Mouse (Mus musculus) embryonic facial prominence, embryonic 11.5 days (tissue): ENCODE measurements around the gene Dstyk. TPM values are rescaled to one million over a fixed set of nuclear protein-coding genes. Genes with fewer than 3 reads are reported as not detected.

Source experiments
- ATAC-seq: fragments of 200-750 bp; cut with Nextera tagmentation; replicated peaks from 2 replicates; pipeline ENCODE4 v1.8.0; 2017; ENCODE audit warnings: low read depth; ENCODE audit not compliant: insufficient number of reproducible peaks, low FRiP score, low TSS enrichment
- DNase-seq: peaks from one replicate; pipeline ENCODE4 v3.0.0-alpha.2; 2015; ENCODE audit warnings: low spot score
- H3K27ac ChIP-seq: fragments of 300-500 bp; sonication (generic); replicated peaks from 2 replicates; pipeline ENCODE4 v1.5.1; 2014; ENCODE audit warnings: mild to moderate bottlenecking, low read depth, low read length, control low read depth
- H3K27me3 ChIP-seq: fragments of 300-500 bp; sonication (generic); 2 replicates; pipeline ENCODE4 v1.6.1; 2014; ENCODE audit warnings: mild to moderate bottlenecking, low read length, moderate library complexity, mixed read lengths; ENCODE audit not compliant: control insufficient read depth, insufficient read depth
- H3K36me3 ChIP-seq: fragments of 300-500 bp; sonication (generic); replicated peaks from 2 replicates; pipeline ENCODE4 v1.6.1; 2014; ENCODE audit warnings: low read depth, mild to moderate bottlenecking, low read length, moderate library complexity, mixed read lengths; ENCODE audit not compliant: control insufficient read depth, insufficient read depth
- H3K4me1 ChIP-seq: fragments of 300-500 bp; sonication (generic); 2 replicates; pipeline ENCODE4 v1.6.1; 2014; ENCODE audit warnings: low read length, mixed read lengths; ENCODE audit not compliant: control insufficient read depth, insufficient read depth
- H3K4me2 ChIP-seq: fragments of 300-500 bp; sonication (generic); 2 replicates; pipeline ENCODE4 v1.6.1; 2014; ENCODE audit warnings: low read depth, mild to moderate bottlenecking, control low read depth, low read length, moderate library complexity
- H3K4me3 ChIP-seq: fragments of 300-500 bp; sonication (generic); 2 replicates; pipeline ENCODE4 v1.5.1; 2014; ENCODE audit warnings: low read depth, low read length, control low read depth
- H3K9ac ChIP-seq: fragments of 300-500 bp; sonication (generic); replicated peaks from 2 replicates; pipeline ENCODE4 v1.6.1; 2014; ENCODE audit warnings: mild to moderate bottlenecking, control low read depth, low read length
- H3K9me3 ChIP-seq: fragments of 300-500 bp; sonication (generic); replicated peaks from 2 replicates; pipeline ENCODE4 v1.6.1; 2016; ENCODE audit warnings: mild to moderate bottlenecking, low read length, inconsistent platforms, mixed read lengths; ENCODE audit not compliant: control insufficient read depth
- WGBS: fragments of 180-500 bp; shearing (Covaris S2); extraction: QIAGEN DNeasy Blood & Tissue Kit; methylation state at CpG from one replicate; pipeline ENCODE4 v1.1.7; 2014; 5-methylcytosine and 5-hydroxymethylcytosine counted together
- polyA plus RNA-seq: library from polyadenylated mRNA; unstranded; fragments of >200 nt; fragmentation: Nextera tagmentation; extraction: Ambion mirVana; gene quantifications from 2 replicates; pipeline ENCODE4 v1.2.1, GENCODE M21; 2014

The Dstyk gene
- polyA plus RNA-seq, 1 experiment from 2014 or later: 11.9 TPM

DNA sequence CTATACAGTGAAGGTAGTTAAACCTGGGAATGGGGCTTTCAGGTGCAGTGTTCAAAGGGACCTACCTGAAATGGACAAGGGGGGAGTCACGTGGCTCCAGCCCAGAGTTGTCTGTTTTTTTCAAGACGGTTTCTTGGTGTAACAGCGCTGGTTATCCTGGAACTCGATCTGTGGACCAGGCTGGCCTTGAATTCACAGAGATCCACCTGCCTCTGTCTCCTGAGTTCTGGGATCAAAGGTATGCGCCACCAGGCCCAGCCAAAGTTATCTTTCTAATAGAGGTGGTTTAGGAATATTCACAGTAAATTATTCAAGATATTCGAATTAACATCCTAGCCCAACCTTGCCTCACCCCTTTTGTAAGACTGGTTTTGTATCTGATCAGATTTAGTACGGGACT, 89.3 kb downstream of the Dstyk start:
- Histone ChIP-seq H3K9ac (no peak overlapping the region), H3K4me2 (no peak overlapping the region), H3K27ac (no peak overlapping the region), H3K27me3 (no peaks in the 10 kb centered on the region), H3K9me3 (no peaks in the 10 kb centered on the region), H3K36me3 (no peaks in the 10 kb centered on the region; the same call in 1 of the 2 replicates), H3K4me1 (no peaks in the 10 kb centered on the region), H3K4me3 (no peak overlapping the region)
- DNase-seq (no peak), ATAC-seq (no peak)
- 93% methylated on average over 7 of the region's 7 CpGs for WGBS

DNA sequence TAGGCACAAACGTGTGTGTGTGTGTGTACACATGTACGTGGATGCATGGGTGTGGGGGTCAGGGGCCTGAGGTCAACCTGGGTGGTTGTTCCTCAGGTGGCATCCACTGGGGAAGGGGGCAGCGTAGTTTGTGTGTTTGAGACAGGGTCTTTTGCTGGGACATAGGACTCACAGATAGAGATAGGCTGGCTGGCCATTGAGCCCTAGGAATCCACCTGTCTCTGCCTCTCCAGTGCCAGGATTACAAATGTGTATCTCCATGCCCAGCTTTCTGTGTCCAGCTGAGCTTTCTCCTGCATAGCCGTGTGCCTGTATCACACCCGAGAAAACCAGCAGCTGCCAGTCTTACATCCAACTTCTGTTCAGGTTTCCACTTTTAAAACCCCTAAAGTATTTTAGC, 92.4 kb downstream of the Dstyk start:
- no peaks in the 10 kb centered on the region for H3K27me3 ChIP-seq
- ATAC-seq: no peak
- 86% methylated on average over 5 of the region's 5 CpGs for WGBS

DNA sequence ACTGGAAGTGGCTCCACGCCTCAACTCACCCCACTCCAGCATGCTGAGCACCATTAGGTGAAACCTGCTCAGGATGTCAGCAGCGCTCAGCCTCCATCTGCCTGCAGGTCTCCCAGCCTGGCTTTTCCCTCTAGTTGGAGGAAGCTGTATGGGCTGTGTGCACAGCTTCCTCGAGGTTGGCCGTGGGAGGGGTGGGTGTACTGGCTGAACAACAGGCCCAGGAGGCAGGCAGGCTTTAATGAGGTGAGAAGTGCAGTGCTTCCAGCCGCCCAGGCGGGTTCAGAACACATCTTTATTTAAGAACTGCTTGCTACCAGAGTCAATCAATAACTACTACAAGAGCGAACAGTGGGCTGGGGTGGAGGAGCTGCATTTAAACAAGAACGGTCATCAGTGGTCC, 94.2 kb downstream of the Dstyk start:
- H3K27ac ChIP-seq: no peak overlapping the region
- no peaks in the 10 kb centered on the region for H3K27me3 ChIP-seq
- H3K4me1 ChIP-seq: no peaks in the 10 kb centered on the region
- no peak overlapping the region for H3K4me2 ChIP-seq
- no peak overlapping the region for H3K4me3 ChIP-seq
- no peaks in the 10 kb centered on the region for H3K9me3 ChIP-seq
- ATAC-seq (no peak), DNase-seq (no peak)
- H3K36me3 ChIP-seq: no peaks in the 10 kb centered on the region; the same call in 1 of the 2 replicates
- WGBS: 62% methylated on average over 8 of the region's 8 CpGs
- H3K9ac ChIP-seq: no peak overlapping the region

More for the DNA sequence above, 92.4 kb downstream of the Dstyk start:
- Histone ChIP-seq H3K9me3 (no peaks in the 10 kb centered on the region), H3K27ac (no peak overlapping the region), H3K4me1 (no peaks in the 10 kb centered on the region), H3K4me3 (no peak overlapping the region), H3K36me3 (no peaks in the 10 kb centered on the region; the same call in 1 of the 2 replicates), H3K9ac (no peak overlapping the region), H3K4me2 (no peak overlapping the region)
- DNase-seq: no peak

DNA sequence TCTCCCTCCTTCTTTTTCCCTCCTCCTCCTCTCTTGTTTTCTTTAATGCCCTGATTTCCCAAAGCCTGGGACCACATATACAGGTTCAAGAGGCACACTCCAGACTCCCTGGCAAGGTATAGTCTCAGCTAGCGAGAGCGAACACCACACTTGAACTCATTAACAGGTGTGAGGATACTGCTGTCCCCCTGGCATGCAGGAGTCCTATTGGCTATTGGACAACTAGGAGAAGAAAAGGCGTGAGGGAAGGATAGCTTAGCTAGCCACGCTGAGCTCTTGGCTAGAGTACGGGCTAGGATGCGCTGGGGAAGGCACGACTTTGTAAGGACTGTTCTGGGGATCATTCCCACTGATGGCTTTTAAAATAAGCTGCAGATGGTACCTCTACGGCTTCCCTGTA, 94.8 kb downstream of the Dstyk start:
- no peaks in the 10 kb centered on the region for H3K27me3 ChIP-seq
- 77% methylated on average over 8 of the region's 8 CpGs for WGBS
- H3K9me3 ChIP-seq: no peaks in the 10 kb centered on the region
- ATAC-seq: no peak
- H3K4me1 ChIP-seq: no peaks in the 10 kb centered on the region
- H3K4me2 ChIP-seq: no peak overlapping the region
- no peak overlapping the region for H3K4me3 ChIP-seq
- no peak overlapping the region for H3K9ac ChIP-seq
- H3K36me3 ChIP-seq: no peaks in the 10 kb centered on the region; the same call in 1 of the 2 replicates
- H3K27ac ChIP-seq: no peak overlapping the region
- no peak for DNase-seq

- Histone ChIP-seq H3K9ac (no peak overlapping the region), H3K4me1 (no peaks in the 10 kb centered on the region), H3K36me3 (no peaks in the 10 kb centered on the region), H3K4me3 (no peak overlapping the region), H3K27me3 (no peaks in the 10 kb centered on the region), H3K4me2 (no peak overlapping the region), H3K9me3 (no peaks in the 10 kb centered on the region), H3K27ac (no peak overlapping the region)
- 91% methylated on average over 12 of the region's 12 CpGs for WGBS
- DNase-seq: no peak
- no peak for ATAC-seq
These were observed 98.0 kb downstream of the Dstyk start for GRCm38 (mm10) chr1:132515339-132515738.

Other genes starting within 250 kb of the Dstyk start
- gene Lemd1, start 226.1 kb upstream of the Dstyk start, polyA plus RNA-seq: 1.1 and 3.4 TPM in 2 replicates
- gene AC124108.1, start 226.1 kb upstream of the Dstyk start, polyA plus RNA-seq: 0.65 and 0.99 TPM in 2 replicates
- not detected in 2 replicates for gene Gm10188, start 187.8 kb upstream of the Dstyk start, polyA plus RNA-seq
- gene Klhdc8a, start 118.9 kb upstream of the Dstyk start, polyA plus RNA-seq: 0.66 and 0.68 TPM in 2 replicates
- gene Nuak2, start 101.4 kb upstream of the Dstyk start, polyA plus RNA-seq: 9.1 and 10.8 TPM in 2 replicates
- gene Tmcc2, start 26.3 kb upstream of the Dstyk start, polyA plus RNA-seq: 6.8 and 8.0 TPM in 2 replicates
- gene Rbbp5, start 59.8 kb downstream of the Dstyk start, polyA plus RNA-seq: 59.7 and 64.1 TPM in 2 replicates
- 0.88 and 1.3 TPM in 2 replicates for gene Tmem81, start 88.7 kb downstream of the Dstyk start, polyA plus RNA-seq
- 7.6 and 11.0 TPM in 2 replicates for gene Cntn2, start 125.7 kb downstream of the Dstyk start, polyA plus RNA-seq